Mouse (Mus musculus) kidney, embryonic 14.5 days (tissue): ENCODE data around the gene Tomm40. TPM values are rescaled to one million over a fixed set of nuclear protein-coding genes. Genes with fewer than 3 reads are reported as not detected.

ENCODE experiments used
- ATAC-seq: fragments of 200-750 bp; cut with Nextera tagmentation; 2 replicates; pipeline ENCODE4 v1.8.0; 2017; ENCODE audit warnings: moderate number of reproducible peaks, mild to moderate bottlenecking, moderate TSS enrichment, moderate library complexity; ENCODE audit not compliant: low FRiP score, low TSS enrichment
- H3K27ac ChIP-seq: fragments of 300-500 bp; sonication (generic); 2 replicates; pipeline ENCODE4 v1.5.1; 2014; ENCODE audit warnings: low read depth, mild to moderate bottlenecking, low read length, moderate library complexity, mixed read lengths
- H3K27me3 ChIP-seq: fragments of 300-500 bp; sonication (generic); 2 replicates; pipeline ENCODE4 v1.6.1; 2014; ENCODE audit warnings: mild to moderate bottlenecking, low read length; ENCODE audit not compliant: control insufficient read depth, insufficient read depth
- H3K36me3 ChIP-seq: fragments of 300-500 bp; sonication (generic); 2 replicates; pipeline ENCODE4 v1.6.1; 2014; ENCODE audit warnings: low read length, mixed read lengths; ENCODE audit not compliant: control insufficient read depth, insufficient read depth
- H3K4me1 ChIP-seq: fragments of 300-500 bp; sonication (generic); 2 replicates; pipeline ENCODE4 v1.6.1; 2014; ENCODE audit warnings: low read length, mixed read lengths; ENCODE audit not compliant: control insufficient read depth, insufficient read depth
- H3K4me2 ChIP-seq: fragments of 300-500 bp; sonication (generic); replicated peaks from 2 replicates; pipeline ENCODE4 v1.6.1; 2014; ENCODE audit warnings: low read depth, mild to moderate bottlenecking, low read length
- H3K4me3 ChIP-seq: fragments of 300-500 bp; sonication (generic); 2 replicates; pipeline ENCODE4 v1.5.1; 2014; ENCODE audit warnings: mild to moderate bottlenecking, low read length
- H3K9ac ChIP-seq: fragments of 300-500 bp; sonication (generic); 2 replicates; pipeline ENCODE4 v1.6.1; 2014; ENCODE audit warnings: low read depth, mild to moderate bottlenecking, low read length, moderate library complexity
- H3K9me3 ChIP-seq: fragments of 300-500 bp; sonication (generic); 2 replicates; pipeline ENCODE4 v1.6.1; 2016; ENCODE audit warnings: low read length; ENCODE audit not compliant: control insufficient read depth
- WGBS: fragments of 180-500 bp; shearing (Covaris S2); extraction: QIAGEN DNeasy Blood & Tissue Kit; methylation state at CpG from one replicate; pipeline ENCODE4 v1.1.7; 2014; 5-methylcytosine and 5-hydroxymethylcytosine counted together
- polyA plus RNA-seq: library from polyadenylated mRNA; unstranded; fragments of >200 nt; fragmentation: Nextera tagmentation; extraction: Ambion mirVana; gene quantifications from 2 replicates; pipeline ENCODE4 v1.2.1, GENCODE M21; 2014

Tomm40 gene
- polyA plus RNA-seq, 1 experiment from 2014 or later: 177 TPM

DNA sequence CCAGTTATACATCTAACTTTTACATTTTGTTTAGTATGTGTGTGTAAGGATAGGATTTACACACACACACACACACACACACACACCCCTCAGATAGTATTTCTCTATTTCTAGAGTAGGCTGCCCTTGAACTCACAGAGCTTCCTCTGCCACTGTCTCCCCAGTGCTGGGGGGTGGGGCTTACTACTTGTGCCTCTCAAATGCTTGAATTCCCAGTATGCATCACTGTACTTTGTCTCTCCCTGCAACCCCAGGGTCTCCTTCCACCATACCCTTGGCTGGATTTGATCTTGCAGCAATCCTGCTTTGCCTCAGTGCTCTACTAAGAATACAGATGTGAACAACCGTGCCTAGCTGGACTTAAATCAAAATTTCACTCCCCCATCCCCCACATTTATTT lies 38.8 kb upstream of the Tomm40 start:
- Histone ChIP-seq H3K9me3 (no peaks in the 10 kb centered on the region), H3K4me3 (no peak overlapping the region), H3K27ac (no peak overlapping the region), H3K36me3 (peaks cover 18% of the 10 kb centered on the region), H3K4me2 (no peak overlapping the region), H3K9ac (no peak overlapping the region), H3K27me3 (no peaks in the 10 kb centered on the region), H3K4me1 (peaks cover 7% of the 10 kb centered on the region)
- ATAC-seq: no peak
- WGBS: 74% methylated on average over 1 of the region's 1 CpGs

- Histone ChIP-seq H3K4me1 (peaks cover 7% of the 10 kb centered on the region), H3K27ac (no peak overlapping the region), H3K4me3 (no peak overlapping the region), H3K9me3 (no peaks in the 10 kb centered on the region), H3K4me2 (no peak overlapping the region), H3K9ac (no peak overlapping the region), H3K36me3 (peaks cover 13% of the 10 kb centered on the region; the same call in 1 of the 2 replicates), H3K27me3 (no peaks in the 10 kb centered on the region)
- no peak for ATAC-seq
- 72% methylated on average over 7 of the region's 7 CpGs for WGBS
Observed at GRCm38 (mm10) chr7:19753587-19753986, 38.3 kb upstream of the Tomm40 start.

- WGBS: 75% methylated on average over 8 of the region's 8 CpGs
- no peak overlapping the region for H3K4me3 ChIP-seq
- H3K36me3 ChIP-seq: peaks cover 4% of the 10 kb centered on the region; the same call in 1 of the 2 replicates
- H3K27me3 ChIP-seq: no peaks in the 10 kb centered on the region
- H3K27ac ChIP-seq: no peak overlapping the region
- no peak overlapping the region for H3K9ac ChIP-seq
- no peak for ATAC-seq
- no peaks in the 10 kb centered on the region for H3K9me3 ChIP-seq
- H3K4me1 ChIP-seq: peaks cover 11% of the 10 kb centered on the region
- H3K4me2 ChIP-seq: no peak overlapping the region
Observed at GRCm38 (mm10) chr7:19752652-19753051, 37.4 kb upstream of the Tomm40 start.

- WGBS: 55% methylated on average over 4 of the region's 4 CpGs
- peak overlapping the region; percentile 77 for H3K27ac ChIP-seq
- ATAC-seq: no peak
- no peaks in the 10 kb centered on the region for H3K27me3 ChIP-seq
- H3K9ac ChIP-seq: no peak overlapping the region
- H3K4me3 ChIP-seq: no peak overlapping the region
- H3K4me1 ChIP-seq: peaks cover 26% of the 10 kb centered on the region
- H3K36me3 ChIP-seq: no peaks in the 10 kb centered on the region; the same call in 1 of the 2 replicates
- H3K9me3 ChIP-seq: no peaks in the 10 kb centered on the region
- H3K4me2 ChIP-seq: no peak overlapping the region
Observed at GRCm38 (mm10) chr7:19751070-19751383, 35.8 kb upstream of the Tomm40 start.

GRCm38 (mm10) chr7:19750217-19751069 lies 35.2 kb upstream of the Tomm40 start, which contains the start of gene Nectin2:
Nectin2 (minus strand) TSS chr7:19750483.
- 15% methylated on average over 19 of the region's 19 CpGs for WGBS
- peaks cover 32% of the 10 kb centered on the region for H3K4me1 ChIP-seq

DNA sequence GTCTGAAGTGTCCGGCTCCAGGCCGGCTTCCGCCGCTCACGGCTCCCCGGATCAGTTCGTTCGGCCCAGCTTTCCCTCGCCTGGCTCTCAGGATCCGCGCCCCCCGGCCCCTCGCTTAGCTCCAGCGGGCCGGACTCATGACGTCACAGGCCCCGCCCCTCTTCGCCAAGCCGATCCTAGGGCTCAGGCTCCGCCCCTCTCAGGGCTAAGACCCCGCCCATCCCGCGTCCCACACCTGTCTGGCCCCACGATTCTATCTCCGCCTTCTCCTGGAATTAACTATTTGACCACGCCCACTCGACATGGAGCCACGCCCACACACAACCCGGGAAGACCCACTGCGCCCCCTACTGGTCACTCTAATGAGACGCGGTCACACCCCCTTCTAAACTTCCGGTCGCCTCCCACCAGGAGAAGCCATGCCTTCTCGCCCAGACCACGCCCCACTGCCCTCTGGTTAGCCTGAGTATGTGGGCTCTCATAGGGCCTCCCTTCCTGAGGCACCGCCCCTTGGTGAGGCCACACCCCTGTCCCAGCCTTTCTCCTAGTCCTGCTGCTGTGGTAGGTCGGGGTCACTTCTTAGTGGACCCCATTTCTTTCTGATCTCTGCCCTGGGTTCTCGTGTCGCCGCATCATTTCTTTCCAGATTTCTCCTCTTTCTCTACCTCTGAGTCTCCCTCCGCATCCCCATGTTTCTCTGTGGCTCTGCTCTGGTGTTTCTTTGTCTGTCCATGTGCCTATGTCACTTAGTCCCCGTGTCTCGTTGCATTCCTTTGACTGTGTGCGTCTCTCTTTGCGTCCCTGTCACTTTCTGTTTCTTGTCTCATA lies 34.4 kb upstream of the Tomm40 start:
- no peaks in the 10 kb centered on the region for H3K36me3 ChIP-seq
- H3K4me1 ChIP-seq: peaks cover 40% of the 10 kb centered on the region

More at GRCm38 (mm10) chr7:19750217-19751069, 35.2 kb upstream of the Tomm40 start, which contains the start of gene Nectin2:
- Histone ChIP-seq H3K9ac (peak within 1 kb of the TSS; percentile 93), H3K27me3 (no peaks in the 10 kb centered on the region), H3K4me2 (peak within 1 kb of the TSS; percentile 67), H3K9me3 (no peaks in the 10 kb centered on the region), H3K27ac (peak within 1 kb of the TSS; percentile 92), H3K36me3 (no peaks in the 10 kb centered on the region; the same call in 1 of the 2 replicates), H3K4me3 (peak within 1 kb of the TSS; percentile 90)
- peak; percentile 55 for ATAC-seq

DNA sequence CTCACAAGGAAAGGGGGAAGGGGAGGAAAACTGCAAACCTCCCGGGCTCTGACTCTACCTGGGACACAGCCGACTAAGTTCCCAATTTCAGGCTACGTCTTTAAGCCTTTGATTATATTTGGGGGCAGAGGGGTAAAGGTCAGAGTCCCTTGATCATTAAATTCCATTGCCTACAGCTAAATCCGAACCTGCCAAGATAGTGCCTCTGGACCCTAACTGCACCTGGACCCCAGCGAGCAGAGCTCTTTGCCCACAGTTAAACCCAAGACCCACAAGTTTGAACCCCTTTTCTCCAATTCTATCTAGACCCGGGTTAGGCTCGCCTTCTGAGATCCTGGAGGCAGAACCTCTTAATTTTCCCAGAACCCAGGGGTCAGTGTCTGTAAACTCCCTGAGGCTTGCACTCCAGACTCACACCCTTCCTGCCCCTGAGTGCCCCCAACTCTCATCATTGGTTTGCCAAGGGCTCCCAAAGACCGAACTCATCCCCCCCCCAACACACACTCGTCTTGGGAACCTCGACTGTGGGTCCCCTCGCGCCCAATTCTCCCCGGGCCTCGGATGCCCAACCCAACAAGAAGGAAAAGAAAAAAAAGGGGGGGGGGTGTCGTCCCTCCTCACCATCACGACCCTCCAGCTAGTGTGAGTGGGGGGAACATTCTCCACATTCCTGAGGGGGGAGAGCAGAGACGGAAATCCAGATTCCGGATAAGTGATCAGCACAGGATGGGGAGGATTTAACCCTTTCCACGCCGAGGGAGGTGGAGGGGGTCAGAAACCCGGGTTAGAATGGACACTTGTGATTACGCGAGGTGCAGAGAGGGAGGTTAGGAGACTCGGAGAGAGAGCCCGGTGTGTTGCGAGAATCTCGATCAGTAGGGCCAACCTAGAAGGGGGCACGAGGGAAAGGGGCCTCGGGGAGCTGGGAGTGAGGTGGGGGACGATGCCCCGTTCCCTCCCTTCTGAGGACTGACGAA lies 33.3 kb upstream of the Tomm40 start:
- no peaks in the 10 kb centered on the region for H3K9me3 ChIP-seq
- under 1% methylated on average over 32 of the region's 32 CpGs for WGBS
- H3K4me3 ChIP-seq: peak overlapping the region; percentile 90
- peaks cover 49% of the 10 kb centered on the region for H3K4me1 ChIP-seq
- peaks cover 9% of the 10 kb centered on the region for H3K36me3 ChIP-seq
- peak; percentile 5; the same call in 1 of the 2 replicates for ATAC-seq
- no peaks in the 10 kb centered on the region for H3K27me3 ChIP-seq
- H3K4me2 ChIP-seq: peak overlapping the region; percentile 67
- H3K27ac ChIP-seq: peak overlapping the region; percentile 92
- peak overlapping the region; percentile 93 for H3K9ac ChIP-seq

More for the DNA sequence above, 34.4 kb upstream of the Tomm40 start:
- Histone ChIP-seq H3K4me3 (peak overlapping the region; percentile 90), H3K27ac (peak overlapping the region; percentile 92), H3K4me2 (peak overlapping the region; percentile 67), H3K9me3 (no peaks in the 10 kb centered on the region), H3K27me3 (no peaks in the 10 kb centered on the region), H3K9ac (peak overlapping the region; percentile 93)
- WGBS: under 1% methylated on average over 44 of the region's 46 CpGs
- ATAC-seq: peak; percentile 92
